Mouse (Mus musculus) brain, embryonic 14.5 days (tissue): ENCODE data around the gene Tub.

Source experiments
- CTCF ChIP-seq: fragments of 200-500 bp; IDR thresholded peaks from 2 replicates; pipeline ENCODE4 v1.5.1; 2012; ENCODE audit warnings: inconsistent platforms, mild to moderate bottlenecking, moderate library complexity, borderline replicate concordance; ENCODE audit not compliant: insufficient read depth, insufficient read length; ENCODE audit errors: extremely low read depth
- POLR2A ChIP-seq: fragments of 200-500 bp; IDR thresholded peaks from 2 replicates; pipeline ENCODE4 v1.6.1; 2012; ENCODE audit warnings: mild to moderate bottlenecking, inconsistent platforms, borderline replicate concordance; ENCODE audit not compliant: poor library complexity, insufficient read depth, insufficient read length, severe bottlenecking; ENCODE audit errors: extremely low read depth

DNA sequence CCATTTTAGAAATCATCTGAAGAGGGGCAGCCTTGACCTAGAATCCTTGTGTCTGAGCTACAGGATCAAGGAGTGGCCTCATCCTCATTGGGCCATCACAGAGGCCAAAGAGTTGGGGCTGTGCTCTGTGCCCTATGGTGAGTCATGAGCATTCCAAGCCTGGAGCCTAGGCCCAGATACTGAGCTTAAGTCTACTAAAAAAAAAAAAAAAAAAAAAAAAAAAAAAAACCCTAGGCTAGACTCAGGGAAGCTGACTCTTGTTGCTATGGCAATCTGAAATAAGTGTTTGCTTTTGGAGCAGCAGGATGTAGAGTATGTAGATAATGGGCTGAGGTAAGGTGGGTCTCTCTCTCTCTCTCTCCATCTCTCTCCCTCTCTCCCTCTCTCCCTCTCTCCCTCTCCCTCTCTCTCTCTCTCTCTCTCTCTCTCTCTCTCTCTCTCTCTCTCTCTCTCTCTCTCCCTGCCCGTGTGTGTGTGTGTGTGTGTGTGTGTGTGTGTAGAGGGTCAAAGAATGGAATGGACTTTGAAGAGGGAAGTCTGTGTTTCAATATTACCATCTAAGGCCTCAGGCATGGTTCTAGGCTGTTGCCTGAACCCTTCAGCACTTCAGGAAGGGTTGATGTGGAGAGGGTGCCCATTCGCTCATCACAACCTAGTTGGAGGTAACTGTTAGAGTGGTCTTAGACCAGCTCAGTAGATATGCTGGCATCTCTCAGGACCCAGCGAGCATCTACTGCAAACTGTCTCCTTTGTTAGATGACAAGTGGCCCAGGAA lies 36.0 kb downstream of the Tub start:
- no peak for TF ChIP-seq CTCF
- TF ChIP-seq POLR2A = no peak
